Mouse (Mus musculus): ENCODE results near the gene Ccdc148. TPM values are rescaled to one million over a fixed set of nuclear protein-coding genes. Genes with fewer than 3 reads are reported as not detected.

Gene Ccdc148
- total and polyA plus RNA-seq, 3 experiments = not detected

GRCm38 (mm10) chr2:58795432-58795831 is 365.1 kb downstream of the Ccdc148 start:
- DNase-seq (ENCODE audit: low read depth, low spot score) = no peak
- Histone ChIP-seq H3K27me3 (ENCODE audit: control insufficient read depth in 1 of 2, insufficient read depth in 2 of 2, low read length in 2 of 2) (no peaks in the 10 kb centered on the region), H3K79me2 (ENCODE audit: control insufficient read depth, insufficient read depth, low read length, poor library complexity) (no peaks in the 10 kb centered on the region), H3K4me1 (ENCODE audit: control insufficient read depth in 1 of 2, insufficient read depth in 2 of 2, low read length in 2 of 2) (no peaks in the 10 kb centered on the region), H3K27ac (ENCODE audit: control insufficient read depth, low read depth, low read length) (no peak overlapping the region), H3K9me3 (replicated peaks; ENCODE audit: insufficient read depth, low read length) (no peaks in the 10 kb centered on the region), H3K9ac (ENCODE audit: control insufficient read depth, low read depth, low read length, poor library complexity, severe bottlenecking) (no peak overlapping the region), H3K36me3 (ENCODE audit: control insufficient read depth in 1 of 2, insufficient read depth in 2 of 2, low read length in 2 of 2) (no peaks in the 10 kb centered on the region), H3K4me3 (ENCODE audit: control insufficient read depth in 1 of 2, insufficient read depth in 1 of 2, low read depth in 2 of 2, low read length in 2 of 2) (no peak overlapping the region)
- no peak for TF ChIP-seq MAZ (IDR thresholded peaks at IDR 0.05; ENCODE audit: low read depth, low read length)
- no peak for TF ChIP-seq ZMIZ1 (IDR thresholded peaks at IDR 0.05; ENCODE audit: low read depth, low read length)
- no peak for TF ChIP-seq KAT2A (conservative IDR thresholded peaks at IDR 0.05; ENCODE audit: low read depth, low read length)
- TF ChIP-seq BHLHE40 (IDR thresholded peaks at IDR 0.05; ENCODE audit: borderline replicate concordance, low read depth, low read length) = no peak
- TF ChIP-seq TBP (IDR thresholded peaks at IDR 0.05; ENCODE audit: low read depth, low read length) = no peak
- no peak for TF ChIP-seq EP300 (IDR thresholded peaks at IDR 0.05; ENCODE audit: low read depth in 1 of 2, low read length in 2 of 2)
- TF ChIP-seq SMC3 (IDR thresholded peaks at IDR 0.05; ENCODE audit: low read depth, low read length) = no peak

GRCm38 (mm10) chr2:58794489-58794888 is 366.0 kb downstream of the Ccdc148 start:
- Histone ChIP-seq H3K27me3 (ENCODE audit: control insufficient read depth in 1 of 2, insufficient read depth in 2 of 2, low read length in 2 of 2) (no peaks in the 10 kb centered on the region), H3K9me3 (replicated peaks; ENCODE audit: insufficient read depth, low read length) (no peaks in the 10 kb centered on the region), H3K79me2 (ENCODE audit: control insufficient read depth, insufficient read depth, low read length, poor library complexity) (no peaks in the 10 kb centered on the region), H3K4me1 (ENCODE audit: control insufficient read depth in 1 of 2, insufficient read depth in 2 of 2, low read length in 2 of 2) (no peaks in the 10 kb centered on the region), H3K27ac (ENCODE audit: control insufficient read depth, low read depth, low read length) (no peak overlapping the region), H3K9ac (ENCODE audit: control insufficient read depth, low read depth, low read length, poor library complexity, severe bottlenecking) (no peak overlapping the region), H3K36me3 (ENCODE audit: control insufficient read depth in 1 of 2, insufficient read depth in 2 of 2, low read length in 2 of 2) (no peaks in the 10 kb centered on the region), H3K4me3 (ENCODE audit: control insufficient read depth in 1 of 2, insufficient read depth in 1 of 2, low read depth in 2 of 2, low read length in 2 of 2) (no peak overlapping the region)
- no peak for DNase-seq (ENCODE audit: low read depth, low spot score)
- TF ChIP-seq KAT2A (conservative IDR thresholded peaks at IDR 0.05; ENCODE audit: low read depth, low read length) (no peak), GABPA (IDR thresholded peaks at IDR 0.05; ENCODE audit: low read depth, low read length) (no peak), RAD21 (IDR thresholded peaks at IDR 0.05; ENCODE audit: low read depth, low read length) (no peak), MEF2A (IDR thresholded peaks at IDR 0.05; ENCODE audit: extremely low read depth, insufficient replicate concordance, low read depth, low read length, poor library complexity, severe bottlenecking) (no peak), ETS1 (IDR thresholded peaks at IDR 0.05; ENCODE audit: low read depth, low read length) (no peak), MYB (IDR thresholded peaks at IDR 0.05; ENCODE audit: low read depth, low read length) (no peak), RCOR1 (IDR thresholded peaks at IDR 0.05; ENCODE audit: low read depth, low read length) (no peak), SMC3 (IDR thresholded peaks at IDR 0.05; ENCODE audit: low read depth, low read length) (no peak), NELFE (IDR thresholded peaks at IDR 0.05; ENCODE audit: low read depth, low read length) (no peak), MYC (IDR thresholded peaks at IDR 0.05; ENCODE audit: low read depth, low read length) (no peak), ZC3H11A (IDR thresholded peaks at IDR 0.05; ENCODE audit: low read depth, low read length) (no peak), SIN3A (IDR thresholded peaks at IDR 0.05; ENCODE audit: low read length) (no peak), ELF1 (IDR thresholded peaks at IDR 0.05; ENCODE audit: low read depth, low read length) (no peak), POLR2AphosphoS5 (IDR thresholded peaks at IDR 0.05; ENCODE audit: borderline replicate concordance, low read depth, low read length) (no peak), TAL1 (IDR thresholded peaks at IDR 0.05; ENCODE audit: low read length) (no peak), UBTF (IDR thresholded peaks at IDR 0.05; ENCODE audit: borderline replicate concordance, insufficient read depth, low read depth, low read length) (no peak), MXI1 (IDR thresholded peaks at IDR 0.05; ENCODE audit: low read depth, low read length) (no peak)

Measured in MEL (cell line).